Mouse (Mus musculus): ENCODE results near the gene Pde3a. TPM values are rescaled to one million over a fixed set of nuclear protein-coding genes. Genes with fewer than 3 reads are reported as not detected.
"Not testable (repeated sequence)": the region's sequence is repeated elsewhere in the genome, so short reads cannot be mapped to it uniquely, and the experiment has no call there.

The Pde3a gene
- polyA plus RNA-seq, 1 experiment = 0.25 TPM

GRCm38 (mm10) chr6:141309872-141310271, 60.8 kb downstream of the Pde3a start:
- no peak overlapping the region for H3K27ac ChIP-seq (ENCODE audit: control insufficient read depth, insufficient read depth, low read depth, low read length)
- no peak overlapping the region for H3K4me3 ChIP-seq (ENCODE audit: control insufficient read depth, low read depth, low read length)
- no peaks in the 10 kb centered on the region for H3K36me3 ChIP-seq (ENCODE audit: control insufficient read depth, insufficient read depth, low read length)
- TF ChIP-seq POLR2A (IDR thresholded peaks at IDR 0.05; ENCODE audit: control insufficient read depth, low read depth, low read length) = no peak
- no peak for TF ChIP-seq CTCF (IDR thresholded peaks at IDR 0.05; ENCODE audit: control insufficient read depth, insufficient read depth, insufficient replicate concordance, low read depth, low read length)
- no peaks in the 10 kb centered on the region for H3K4me1 ChIP-seq (ENCODE audit: control insufficient read depth, insufficient read depth, low read length)
- H3K27me3 ChIP-seq (ENCODE audit: control insufficient read depth, insufficient read depth, low read length) = no peaks in the 10 kb centered on the region

- no peak overlapping the region for H3K27ac ChIP-seq (ENCODE audit: control insufficient read depth, insufficient read depth, low read depth, low read length)
- no peaks in the 10 kb centered on the region for H3K36me3 ChIP-seq (ENCODE audit: control insufficient read depth, insufficient read depth, low read length)
These were observed 61.3 kb downstream of the Pde3a start for GRCm38 (mm10) chr6:141310351-141310750.

GRCm38 (mm10) chr6:141311615-141312014, 62.5 kb downstream of the Pde3a start:
- Histone ChIP-seq H3K4me3 (ENCODE audit: control insufficient read depth, low read depth, low read length) (no peak overlapping the region), H3K27me3 (ENCODE audit: control insufficient read depth, insufficient read depth, low read length) (no peaks in the 10 kb centered on the region), H3K4me1 (ENCODE audit: control insufficient read depth, insufficient read depth, low read length) (no peaks in the 10 kb centered on the region), H3K27ac (ENCODE audit: control insufficient read depth, insufficient read depth, low read depth, low read length) (no peak overlapping the region), H3K36me3 (ENCODE audit: control insufficient read depth, insufficient read depth, low read length) (no peaks in the 10 kb centered on the region)
- TF ChIP-seq POLR2A (IDR thresholded peaks at IDR 0.05; ENCODE audit: control insufficient read depth, low read depth, low read length) (no peak), CTCF (IDR thresholded peaks at IDR 0.05; ENCODE audit: control insufficient read depth, insufficient read depth, insufficient replicate concordance, low read depth, low read length) (no peak)

More at GRCm38 (mm10) chr6:141310351-141310750, 61.3 kb downstream of the Pde3a start:
- no peaks in the 10 kb centered on the region for H3K4me1 ChIP-seq (ENCODE audit: control insufficient read depth, insufficient read depth, low read length)
- no peak overlapping the region for H3K4me3 ChIP-seq (ENCODE audit: control insufficient read depth, low read depth, low read length)
- TF ChIP-seq POLR2A (IDR thresholded peaks at IDR 0.05; ENCODE audit: control insufficient read depth, low read depth, low read length) = no peak
- no peak for TF ChIP-seq CTCF (IDR thresholded peaks at IDR 0.05; ENCODE audit: control insufficient read depth, insufficient read depth, insufficient replicate concordance, low read depth, low read length)
- H3K27me3 ChIP-seq (ENCODE audit: control insufficient read depth, insufficient read depth, low read length) = no peaks in the 10 kb centered on the region

- Histone ChIP-seq H3K4me1 (ENCODE audit: control insufficient read depth, insufficient read depth, low read length) (no peaks in the 10 kb centered on the region), H3K27me3 (ENCODE audit: control insufficient read depth, insufficient read depth, low read length) (no peaks in the 10 kb centered on the region), H3K4me3 (ENCODE audit: control insufficient read depth, low read depth, low read length) (no peak overlapping the region), H3K27ac (ENCODE audit: control insufficient read depth, insufficient read depth, low read depth, low read length) (no peak overlapping the region), H3K36me3 (ENCODE audit: control insufficient read depth, insufficient read depth, low read length) (no peaks in the 10 kb centered on the region)
- TF ChIP-seq CTCF (IDR thresholded peaks at IDR 0.05; ENCODE audit: control insufficient read depth, insufficient read depth, insufficient replicate concordance, low read depth, low read length) (no peak), POLR2A (IDR thresholded peaks at IDR 0.05; ENCODE audit: control insufficient read depth, low read depth, low read length) (no peak)
These were observed 64.0 kb downstream of the Pde3a start for GRCm38 (mm10) chr6:141313112-141313511.

GRCm38 (mm10) chr6:141318440-141318839, 69.4 kb downstream of the Pde3a start:
- Histone ChIP-seq H3K27me3 (ENCODE audit: control insufficient read depth, insufficient read depth, low read length) (no peaks in the 10 kb centered on the region), H3K27ac (ENCODE audit: control insufficient read depth, insufficient read depth, low read depth, low read length) (no peak overlapping the region), H3K4me1 (ENCODE audit: control insufficient read depth, insufficient read depth, low read length) (no peaks in the 10 kb centered on the region), H3K4me3 (ENCODE audit: control insufficient read depth, low read depth, low read length) (no peak overlapping the region), H3K36me3 (ENCODE audit: control insufficient read depth, insufficient read depth, low read length) (no peaks in the 10 kb centered on the region)
- TF ChIP-seq POLR2A (IDR thresholded peaks at IDR 0.05; ENCODE audit: control insufficient read depth, low read depth, low read length) = no peak
- no peak for TF ChIP-seq CTCF (IDR thresholded peaks at IDR 0.05; ENCODE audit: control insufficient read depth, insufficient read depth, insufficient replicate concordance, low read depth, low read length)

- no peak overlapping the region for H3K27ac ChIP-seq (ENCODE audit: control insufficient read depth, insufficient read depth, low read depth, low read length)
- H3K4me3 ChIP-seq (ENCODE audit: control insufficient read depth, low read depth, low read length) = no peak overlapping the region
These were observed 72.2 kb downstream of the Pde3a start for GRCm38 (mm10) chr6:141321253-141321652.

GRCm38 (mm10) chr6:141322961-141323360, 73.9 kb downstream of the Pde3a start:
- TF ChIP-seq CTCF (IDR thresholded peaks at IDR 0.05; ENCODE audit: control insufficient read depth, insufficient read depth, insufficient replicate concordance, low read depth, low read length) (no peak), POLR2A (IDR thresholded peaks at IDR 0.05; ENCODE audit: control insufficient read depth, low read depth, low read length) (no peak)
- Histone ChIP-seq H3K4me1 (ENCODE audit: control insufficient read depth, insufficient read depth, low read length) (no peaks in the 10 kb centered on the region), H3K4me3 (ENCODE audit: control insufficient read depth, low read depth, low read length) (no peak overlapping the region), H3K27me3 (ENCODE audit: control insufficient read depth, insufficient read depth, low read length) (no peaks in the 10 kb centered on the region), H3K36me3 (ENCODE audit: control insufficient read depth, insufficient read depth, low read length) (no peaks in the 10 kb centered on the region), H3K27ac (ENCODE audit: control insufficient read depth, insufficient read depth, low read depth, low read length) (no peak overlapping the region)

More at GRCm38 (mm10) chr6:141321253-141321652, 72.2 kb downstream of the Pde3a start:
- H3K4me1 ChIP-seq (ENCODE audit: control insufficient read depth, insufficient read depth, low read length) = no peaks in the 10 kb centered on the region
- no peak for TF ChIP-seq CTCF (IDR thresholded peaks at IDR 0.05; ENCODE audit: control insufficient read depth, insufficient read depth, insufficient replicate concordance, low read depth, low read length)
- TF ChIP-seq POLR2A (IDR thresholded peaks at IDR 0.05; ENCODE audit: control insufficient read depth, low read depth, low read length) = no peak
- H3K36me3 ChIP-seq (ENCODE audit: control insufficient read depth, insufficient read depth, low read length) = no peaks in the 10 kb centered on the region
- H3K27me3 ChIP-seq (ENCODE audit: control insufficient read depth, insufficient read depth, low read length) = no peaks in the 10 kb centered on the region

- H3K27ac ChIP-seq (ENCODE audit: control insufficient read depth, insufficient read depth, low read depth, low read length); H3K27me3 ChIP-seq (ENCODE audit: control insufficient read depth, insufficient read depth, low read length); H3K4me1 ChIP-seq (ENCODE audit: control insufficient read depth, insufficient read depth, low read length); H3K36me3 ChIP-seq (ENCODE audit: control insufficient read depth, insufficient read depth, low read length); H3K4me3 ChIP-seq (ENCODE audit: control insufficient read depth, low read depth, low read length): not testable (repeated sequence)
These were observed 78.1 kb downstream of the Pde3a start for GRCm38 (mm10) chr6:141327134-141327533.

Measured in testis, adult 2 months (tissue).